Mouse (Mus musculus) midbrain, embryonic 13.5 days (tissue): Measurements from ENCODE around the gene Golph3l. TPM values are rescaled to one million over a fixed set of nuclear protein-coding genes. Genes with fewer than 3 reads are reported as not detected.
A peak's percentile ranks its signal among the peaks of the same experiment; 100 is the strongest.
"Not testable (repeated sequence)": the region's sequence is repeated elsewhere in the genome, so short reads cannot be mapped to it uniquely, and the experiment has no call there.

Experiments
- ATAC-seq: fragments of 200-750 bp; cut with Nextera tagmentation; 2 replicates; pipeline ENCODE4 v1.8.0; 2017; ENCODE audit warnings: mild to moderate bottlenecking, moderate TSS enrichment, moderate library complexity
- H3K27ac ChIP-seq: fragments of 300-500 bp; sonication (generic); 2 replicates; pipeline ENCODE4 v1.5.1; 2015; ENCODE audit warnings: inconsistent platforms, mild to moderate bottlenecking, moderate library complexity
- H3K27me3 ChIP-seq: fragments of 300-500 bp; sonication (generic); 2 replicates; pipeline ENCODE4 v1.6.1; 2015; ENCODE audit warnings: mild to moderate bottlenecking, inconsistent platforms
- H3K36me3 ChIP-seq: fragments of 300-500 bp; sonication (generic); 2 replicates; pipeline ENCODE4 v1.6.1; 2015; ENCODE audit warnings: mild to moderate bottlenecking, inconsistent platforms
- H3K4me1 ChIP-seq: fragments of 300-500 bp; sonication (generic); replicated peaks from 2 replicates; pipeline ENCODE4 v1.6.1; 2015; ENCODE audit warnings: inconsistent platforms
- H3K4me2 ChIP-seq: fragments of 300-500 bp; sonication (generic); replicated peaks from 2 replicates; pipeline ENCODE4 v1.6.1; 2015; ENCODE audit warnings: moderate library complexity, mild to moderate bottlenecking, inconsistent platforms
- H3K4me3 ChIP-seq: fragments of 300-500 bp; sonication (generic); replicated peaks from 2 replicates; pipeline ENCODE4 v1.5.1; 2015; ENCODE audit warnings: mild to moderate bottlenecking, inconsistent platforms
- H3K9ac ChIP-seq: fragments of 300-500 bp; sonication (generic); replicated peaks from 2 replicates; pipeline ENCODE4 v1.6.1; 2015; ENCODE audit warnings: mild to moderate bottlenecking, inconsistent platforms
- H3K9me3 ChIP-seq: fragments of 300-500 bp; sonication (generic); 2 replicates; pipeline ENCODE4 v1.6.1; 2016; ENCODE audit warnings: mild to moderate bottlenecking, inconsistent platforms
- WGBS: fragments of 180-500 bp; shearing (Covaris S2); methylation state at CpG from one replicate; pipeline ENCODE4 v1.1.7; 2015; 5-methylcytosine and 5-hydroxymethylcytosine counted together
- polyA plus RNA-seq: library from polyadenylated mRNA; unstranded; fragments of >200 nt; fragmentation: Nextera tagmentation; extraction: Ambion mirVana; gene quantifications from 2 replicates; pipeline ENCODE4 v1.2.1, GENCODE M21; 2015

The Golph3l gene
- 35.2 and 37.7 TPM in 2 replicates for polyA plus RNA-seq

DNA sequence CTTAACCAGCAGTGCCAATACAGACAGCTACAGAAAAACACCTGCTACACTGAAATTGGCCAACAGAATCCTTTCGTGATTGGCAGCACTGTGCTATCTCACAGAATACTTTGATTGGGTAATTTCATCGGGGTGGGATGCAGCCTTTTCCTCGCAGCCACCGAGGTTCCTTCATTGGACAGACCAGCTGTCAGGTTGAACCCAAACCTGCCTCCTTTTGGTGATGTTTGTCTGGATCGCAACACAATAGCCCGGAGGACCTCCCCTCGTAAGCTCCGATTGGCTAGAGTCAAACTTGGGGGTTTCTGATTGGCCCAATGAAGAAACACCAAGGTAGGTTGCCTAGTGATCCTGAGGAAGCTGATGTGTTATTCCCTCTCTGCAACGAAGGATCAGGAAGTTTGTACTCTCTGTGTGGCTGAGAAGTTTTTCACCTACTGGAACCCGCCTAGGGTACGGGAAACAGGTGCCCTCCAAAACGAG, at the start of gene Golph3l:
TSS of gene Golph3l (plus strand) at position 331 of the 483 bp plus-strand sequence.
- WGBS = 0% methylated on average over 12 of the region's 12 CpGs
- Histone ChIP-seq H3K4me3 (peak within 1 kb of the TSS; percentile 85), H3K4me2 (peak within 1 kb of the TSS; percentile 71), H3K36me3 (peaks cover 11% of the 10 kb centered on the region), H3K27me3 (no peaks in the 10 kb centered on the region), H3K9ac (peak within 1 kb of the TSS; percentile 77), H3K27ac (peak within 1 kb of the TSS; percentile 64), H3K4me1 (peaks cover 15% of the 10 kb centered on the region), H3K9me3 (no peaks in the 10 kb centered on the region)
- ATAC-seq = peak; percentile 100

DNA sequence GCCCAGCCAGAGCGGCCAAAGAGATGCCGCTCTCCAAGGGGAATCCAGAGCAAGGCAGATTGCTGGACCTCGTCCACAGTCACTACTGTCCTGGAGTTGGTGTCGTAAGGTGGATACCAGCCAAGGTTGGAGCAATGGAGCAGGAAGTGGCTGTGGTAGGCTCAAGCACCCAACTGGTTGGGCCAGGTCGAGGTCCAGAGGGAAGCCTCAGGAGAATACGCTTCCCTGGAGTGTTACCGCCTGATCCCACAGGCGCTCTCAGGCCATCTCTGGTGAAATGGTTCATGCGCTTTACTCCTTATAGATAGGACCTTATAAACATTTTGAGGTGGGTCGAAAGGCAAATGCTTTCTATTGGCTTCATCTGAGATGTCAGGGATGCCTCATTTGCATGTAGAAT, 49.8 kb upstream of the Golph3l start:
- H3K4me3 ChIP-seq = no peak overlapping the region
- H3K9ac ChIP-seq = no peak overlapping the region
- no peak overlapping the region for H3K4me2 ChIP-seq
- no peaks in the 10 kb centered on the region for H3K9me3 ChIP-seq
- no peaks in the 10 kb centered on the region for H3K36me3 ChIP-seq
- WGBS = 93% methylated on average over 10 of the region's 10 CpGs
- no peak overlapping the region for H3K27ac ChIP-seq
- no peaks in the 10 kb centered on the region for H3K27me3 ChIP-seq
- no peak for ATAC-seq
- no peaks in the 10 kb centered on the region for H3K4me1 ChIP-seq

- 96% methylated on average over 4 of the region's 4 CpGs for WGBS
- no peak for ATAC-seq
- no peaks in the 10 kb centered on the region for H3K9me3 ChIP-seq
- no peak overlapping the region for H3K9ac ChIP-seq
- H3K4me3 ChIP-seq = no peak overlapping the region
- H3K27ac ChIP-seq = no peak overlapping the region
- H3K4me1 ChIP-seq = no peaks in the 10 kb centered on the region
- no peaks in the 10 kb centered on the region for H3K27me3 ChIP-seq
- H3K4me2 ChIP-seq = no peak overlapping the region
- H3K36me3 ChIP-seq = no peaks in the 10 kb centered on the region
Observed at GRCm38 (mm10) chr3:95539837-95540236, 48.9 kb upstream of the Golph3l start.

GRCm38 (mm10) chr3:95541186-95541585, 47.5 kb upstream of the Golph3l start:
- not testable (repeated sequence) for H3K4me3 ChIP-seq, H3K9me3 ChIP-seq, H3K27ac ChIP-seq, H3K4me2 ChIP-seq, H3K9ac ChIP-seq, ATAC-seq, H3K4me1 ChIP-seq, H3K36me3 ChIP-seq, H3K27me3 ChIP-seq
- 83% methylated on average over 2 of the region's 2 CpGs for WGBS

DNA sequence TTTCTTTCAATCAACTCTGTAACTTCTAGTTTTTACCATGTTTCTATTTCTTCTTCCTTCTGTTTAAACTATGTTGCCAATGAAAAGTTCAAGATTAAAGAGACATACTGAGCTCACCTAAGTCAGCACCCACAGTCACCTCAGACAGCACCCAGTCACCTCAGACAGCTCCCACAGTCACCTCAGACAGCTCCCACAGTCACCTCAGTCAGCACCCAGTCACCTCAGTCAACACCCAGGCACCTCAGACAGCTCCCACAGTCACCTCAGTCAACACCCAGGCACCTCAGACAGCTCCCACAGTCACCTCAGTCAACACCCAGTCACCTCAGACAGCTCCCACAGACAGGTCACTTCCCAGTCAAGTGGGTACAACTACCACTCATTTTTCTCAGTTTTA, 46.6 kb upstream of the Golph3l start:
- Histone ChIP-seq H3K4me1 (no peaks in the 10 kb centered on the region), H3K4me2 (no peak overlapping the region), H3K9me3 (no peaks in the 10 kb centered on the region), H3K36me3 (no peaks in the 10 kb centered on the region), H3K27ac (no peak overlapping the region), H3K9ac (no peak overlapping the region), H3K4me3 (no peak overlapping the region), H3K27me3 (no peaks in the 10 kb centered on the region)
- ATAC-seq = no peak

DNA sequence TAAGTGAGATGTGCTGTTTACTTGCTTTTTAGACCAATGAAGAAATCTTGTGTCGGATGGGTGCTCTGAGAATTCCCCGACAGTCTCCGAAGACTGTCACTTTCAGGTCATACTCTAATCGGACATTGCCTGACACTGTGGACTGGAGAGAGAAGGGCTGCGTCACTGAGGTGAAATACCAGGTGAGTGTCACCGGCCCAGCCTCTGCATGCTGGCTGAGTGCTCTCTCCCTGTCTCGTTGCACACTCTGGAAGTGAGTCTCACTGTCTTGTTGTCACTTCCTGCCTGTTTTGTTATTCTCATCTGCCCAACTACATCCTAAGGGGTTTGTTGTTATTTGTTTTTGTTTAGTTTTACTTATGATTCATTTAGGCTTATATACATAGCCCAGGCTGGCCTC, 45.8 kb upstream of the Golph3l start:
- H3K27me3 ChIP-seq = no peaks in the 10 kb centered on the region
- H3K27ac ChIP-seq = no peak overlapping the region
- no peaks in the 10 kb centered on the region for H3K4me1 ChIP-seq
- H3K9me3 ChIP-seq = no peaks in the 10 kb centered on the region
- H3K9ac ChIP-seq = no peak overlapping the region
- H3K4me2 ChIP-seq = no peak overlapping the region
- no peak for ATAC-seq
- H3K4me3 ChIP-seq = no peak overlapping the region
- WGBS = 71% methylated on average over 7 of the region's 7 CpGs
- no peaks in the 10 kb centered on the region for H3K36me3 ChIP-seq

DNA sequence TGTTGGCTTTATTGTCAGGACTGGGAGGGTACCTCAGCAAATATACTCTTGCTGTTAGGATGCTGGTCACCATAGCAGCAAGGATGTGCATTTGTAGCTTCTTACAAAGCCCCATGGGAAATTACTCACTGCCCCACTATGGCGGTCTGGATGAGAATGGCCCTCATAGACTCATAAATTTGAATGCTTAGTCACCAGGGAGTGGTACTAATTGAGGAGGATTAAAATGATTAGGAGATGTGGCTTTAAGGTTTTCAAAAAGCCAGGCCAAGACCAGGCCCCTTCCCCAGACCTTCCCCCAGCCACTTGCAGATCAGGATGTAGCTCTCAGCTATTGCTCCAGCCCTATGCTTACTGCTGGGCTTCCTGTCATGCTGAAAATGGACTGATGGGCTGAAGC, 38.6 kb upstream of the Golph3l start:
- WGBS = 65% methylated on average over 1 of the region's 1 CpGs
- Histone ChIP-seq H3K4me1 (no peaks in the 10 kb centered on the region), H3K36me3 (no peaks in the 10 kb centered on the region), H3K4me2 (no peak overlapping the region), H3K4me3 (no peak overlapping the region), H3K9me3 (no peaks in the 10 kb centered on the region), H3K9ac (no peak overlapping the region), H3K27me3 (no peaks in the 10 kb centered on the region), H3K27ac (no peak overlapping the region)
- no peak for ATAC-seq

DNA sequence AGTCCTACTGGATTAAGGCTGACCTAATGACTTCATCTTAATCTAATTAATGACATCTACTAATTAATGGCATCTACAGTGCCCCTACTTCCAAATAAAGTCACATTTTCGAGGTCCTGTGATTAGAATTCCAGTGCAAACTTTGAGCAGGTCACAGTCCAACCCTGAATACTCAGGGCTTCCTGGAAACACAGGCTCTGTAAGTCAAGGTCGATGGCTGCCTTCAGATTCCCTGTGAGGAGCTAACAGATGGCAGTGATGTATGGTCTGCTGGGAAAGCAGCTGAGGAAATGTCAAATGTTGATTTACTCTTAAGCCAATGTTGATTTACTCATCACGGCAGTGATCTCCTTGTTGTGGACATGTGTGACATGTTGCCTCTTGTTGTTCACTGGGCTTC, 34.7 kb upstream of the Golph3l start:
- no peaks in the 10 kb centered on the region for H3K9me3 ChIP-seq
- WGBS = 68% methylated on average over 3 of the region's 3 CpGs

GRCm38 (mm10) chr3:95559437-95559836, 29.3 kb upstream of the Golph3l start, which contains the start of gene Hormad1:
Gene Hormad1 (plus strand): TSS chr3:95559677.
- Histone ChIP-seq H3K9me3 (no peaks in the 10 kb centered on the region), H3K27ac (no peak within 1 kb of the TSS), H3K9ac (no peak within 1 kb of the TSS), H3K4me3 (no peak within 1 kb of the TSS), H3K36me3 (no peaks in the 10 kb centered on the region), H3K4me2 (no peak within 1 kb of the TSS), H3K4me1 (no peaks in the 10 kb centered on the region), H3K27me3 (no peaks in the 10 kb centered on the region)
- no peak for ATAC-seq
- 93% methylated on average over 27 of the region's 27 CpGs for WGBS

More for the DNA sequence above, 34.7 kb upstream of the Golph3l start:
- no peak for ATAC-seq
- Histone ChIP-seq H3K27ac (no peak overlapping the region), H3K4me2 (no peak overlapping the region), H3K4me3 (no peak overlapping the region), H3K36me3 (no peaks in the 10 kb centered on the region), H3K9ac (no peak overlapping the region), H3K4me1 (no peaks in the 10 kb centered on the region), H3K27me3 (no peaks in the 10 kb centered on the region)

- Histone ChIP-seq H3K4me2 (no peak overlapping the region), H3K9ac (no peak overlapping the region), H3K4me1 (no peaks in the 10 kb centered on the region), H3K27me3 (no peaks in the 10 kb centered on the region), H3K36me3 (no peaks in the 10 kb centered on the region), H3K9me3 (no peaks in the 10 kb centered on the region), H3K27ac (no peak overlapping the region), H3K4me3 (no peak overlapping the region)
- no peak for ATAC-seq
- WGBS = 91% methylated on average over 3 of the region's 3 CpGs
Observed at GRCm38 (mm10) chr3:95560738-95561137, 28.0 kb upstream of the Golph3l start.

- no peak overlapping the region for H3K4me3 ChIP-seq
- H3K27me3 ChIP-seq = no peaks in the 10 kb centered on the region
- no peaks in the 10 kb centered on the region for H3K9me3 ChIP-seq
- no peak overlapping the region for H3K9ac ChIP-seq
- WGBS = 87% methylated on average over 2 of the region's 2 CpGs
- no peak overlapping the region for H3K4me2 ChIP-seq
- no peak for ATAC-seq
- no peaks in the 10 kb centered on the region for H3K36me3 ChIP-seq
- no peaks in the 10 kb centered on the region for H3K4me1 ChIP-seq
- H3K27ac ChIP-seq = no peak overlapping the region
Observed at GRCm38 (mm10) chr3:95561826-95562225, 26.9 kb upstream of the Golph3l start.

GRCm38 (mm10) chr3:95569585-95569984, 19.1 kb upstream of the Golph3l start:
- Histone ChIP-seq H3K9me3 (no peaks in the 10 kb centered on the region), H3K4me1 (no peaks in the 10 kb centered on the region), H3K4me2 (no peak overlapping the region), H3K27ac (no peak overlapping the region), H3K36me3 (no peaks in the 10 kb centered on the region), H3K4me3 (no peak overlapping the region), H3K27me3 (no peaks in the 10 kb centered on the region), H3K9ac (no peak overlapping the region)
- no peak for ATAC-seq
- 90% methylated on average over 3 of the region's 3 CpGs for WGBS
